Mouse (Mus musculus) small intestine, adult 2 months (tissue): Measurements from ENCODE around the gene Sept4.

Source experiments
- CTCF ChIP-seq: fragments of 200-500 bp; IDR thresholded peaks from 2 replicates; pipeline ENCODE4 v1.5.1; 2012; ENCODE audit warnings: low read depth, mild to moderate bottlenecking, control low read depth, inconsistent platforms, low read length, moderate library complexity, mixed read lengths; ENCODE audit not compliant: insufficient replicate concordance, insufficient read length; ENCODE audit errors: extremely low read depth
- POLR2A ChIP-seq: fragments of 200-500 bp; IDR thresholded peaks from 2 replicates; pipeline ENCODE4 v1.6.1; 2012; ENCODE audit warnings: low read depth, mild to moderate bottlenecking, control low read depth, inconsistent platforms, low read length, moderate library complexity

DNA sequence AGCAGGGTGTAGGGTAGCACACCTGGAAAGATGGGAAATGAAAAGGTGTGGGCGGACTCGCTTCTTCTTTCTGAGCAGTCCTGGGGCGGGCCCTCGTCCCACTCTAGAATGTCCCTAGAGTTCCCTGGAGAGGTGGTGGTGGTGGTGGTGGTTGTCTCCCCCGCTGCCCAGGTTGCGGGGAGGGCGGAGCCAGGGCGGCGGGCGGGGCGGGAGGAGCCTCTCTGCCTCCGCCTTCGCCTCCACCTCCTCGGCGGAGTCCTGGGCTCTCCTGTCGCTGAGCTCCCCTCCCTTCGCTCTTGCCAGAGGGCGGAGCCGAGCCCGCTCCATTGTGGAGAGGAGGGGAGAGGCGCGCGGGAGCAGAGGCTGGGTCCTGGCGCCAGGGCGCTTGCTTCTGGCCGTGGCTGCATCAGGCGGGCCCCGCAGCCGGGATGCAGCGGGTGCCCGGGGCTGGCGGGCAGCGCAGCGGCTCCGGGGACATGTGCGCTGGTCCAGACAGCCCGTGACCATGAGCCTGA lies 26.7 kb downstream of the Sept4 start:
- TF ChIP-seq CTCF (no peak), POLR2A (0 out of 2 replicates have a peak, but pooled peaks have one; percentile 30)
